Mouse (Mus musculus) spleen, adult 18-20 months (tissue): ENCODE data around the gene Tacr2.

ENCODE experiments used
- DNase-seq, 2 experiments: peaks; one replicate each; pipeline ENCODE4 v3.0.0; 2022; ENCODE audit warnings: mixed read lengths in 2 of 2

Tacr2 gene

GRCm38 (mm10) chr10:62242358-62242757 is 9.9 kb upstream of the Tacr2 start:
- no peak for DNase-seq

- peak in 1 of 2 experiments; percentile 46 for DNase-seq
Observed at GRCm38 (mm10) chr10:62242896-62243295, 9.3 kb upstream of the Tacr2 start.

GRCm38 (mm10) chr10:62244067-62244466 is 8.2 kb upstream of the Tacr2 start:
- DNase-seq = no peak

GRCm38 (mm10) chr10:62247156-62247555 is 5.1 kb upstream of the Tacr2 start:
- DNase-seq = no peak

GRCm38 (mm10) chr10:62247815-62248214 is 4.4 kb upstream of the Tacr2 start:
- peak in 1 of 2 experiments; percentile 20 for DNase-seq

- DNase-seq = no peak
Observed at GRCm38 (mm10) chr10:62252496-62253235, 428 bp downstream of the Tacr2 start.

- DNase-seq = no peak
Observed at GRCm38 (mm10) chr10:62258298-62258697, 6.1 kb downstream of the Tacr2 start.

- DNase-seq = peak in 1 of 2 experiments; percentile 52
Observed at GRCm38 (mm10) chr10:62261115-62261886, 9.1 kb downstream of the Tacr2 start.

GRCm38 (mm10) chr10:62264299-62264698 is 12.1 kb downstream of the Tacr2 start:
- DNase-seq = no peak

GRCm38 (mm10) chr10:62269278-62269677 is 17.0 kb downstream of the Tacr2 start:
- DNase-seq = no peak

- peak; percentile 50 to 86 for DNase-seq
Observed at GRCm38 (mm10) chr10:62275235-62275634, 23.0 kb downstream of the Tacr2 start.

GRCm38 (mm10) chr10:62277499-62278293 is 25.5 kb downstream of the Tacr2 start:
- DNase-seq = no peak

GRCm38 (mm10) chr10:62279066-62279465 is 26.8 kb downstream of the Tacr2 start:
- DNase-seq = no peak

- DNase-seq = no peak
Observed at GRCm38 (mm10) chr10:62279671-62280070, 27.4 kb downstream of the Tacr2 start.

- DNase-seq = no peak
Observed at GRCm38 (mm10) chr10:62282782-62283181, 30.5 kb downstream of the Tacr2 start.

GRCm38 (mm10) chr10:62283206-62283792 is 31.1 kb downstream of the Tacr2 start:
- no peak for DNase-seq

- DNase-seq = no peak
Observed at GRCm38 (mm10) chr10:62287460-62288124, 35.4 kb downstream of the Tacr2 start.

GRCm38 (mm10) chr10:62294112-62294511 is 41.9 kb downstream of the Tacr2 start:
- DNase-seq = no peak

- DNase-seq = no peak
Observed at GRCm38 (mm10) chr10:62296086-62296872, 44.0 kb downstream of the Tacr2 start.

- no peak for DNase-seq
Observed at GRCm38 (mm10) chr10:62300006-62300827, 48.0 kb downstream of the Tacr2 start.
